Mouse (Mus musculus): ENCODE data around the gene Ube2e1.

GRCm38 (mm10) chr14:18233981-18234960 lies 97.4 kb downstream of the Ube2e1 start:
- TF ChIP-seq MAFK (IDR thresholded peaks at IDR 0.05; ENCODE audit: insufficient read depth, low read depth, low read length) (no peak), ZNF384 (IDR thresholded peaks at IDR 0.05; ENCODE audit: low read depth, low read length) (no peak), ZC3H11A (IDR thresholded peaks at IDR 0.05; ENCODE audit: borderline replicate concordance, low read depth, low read length) (no peak), HCFC1 (IDR thresholded peaks at IDR 0.05; ENCODE audit: borderline replicate concordance, insufficient read depth, low read length) (no peak)
